Mouse (Mus musculus): ENCODE measurements around the gene Socs1. TPM values are rescaled to one million over a fixed set of nuclear protein-coding genes. Genes with fewer than 3 reads are reported as not detected.

Socs1 gene
- polyA plus RNA-seq, 1 experiment, result 0.75 TPM

GRCm38 (mm10) chr16:10767158-10767557 is 18.2 kb downstream of the Socs1 start:
- Histone ChIP-seq H3K4me3 (ENCODE audit: insufficient read depth, low read length) (no peak overlapping the region), H3K4me1 (ENCODE audit: control insufficient read depth, insufficient read depth, low read length) (peaks cover 5% of the 10 kb centered on the region), H3K27ac (ENCODE audit: insufficient read depth, low read depth, low read length) (no peak overlapping the region)
- TF ChIP-seq CTCF (IDR thresholded peaks at IDR 0.05; ENCODE audit: low read depth, low read length) (peak; percentile 21; the same call in 1 of the 2 replicates), POLR2A (IDR thresholded peaks at IDR 0.05; ENCODE audit: borderline replicate concordance, low read depth, low read length) (no peak)

GRCm38 (mm10) chr16:10764323-10764722 is 21.0 kb downstream of the Socs1 start:
- H3K27ac ChIP-seq (ENCODE audit: insufficient read depth, low read depth, low read length), result no peak overlapping the region
- no peak overlapping the region for H3K4me3 ChIP-seq (ENCODE audit: insufficient read depth, low read length)
- no peak for TF ChIP-seq CTCF (IDR thresholded peaks at IDR 0.05; ENCODE audit: low read depth, low read length)
- TF ChIP-seq POLR2A (IDR thresholded peaks at IDR 0.05; ENCODE audit: borderline replicate concordance, low read depth, low read length), result no peak
- H3K4me1 ChIP-seq (ENCODE audit: control insufficient read depth, insufficient read depth, low read length), result peaks cover 15% of the 10 kb centered on the region

- H3K4me3 ChIP-seq (ENCODE audit: insufficient read depth, low read length), result no peak overlapping the region
- H3K27ac ChIP-seq (ENCODE audit: insufficient read depth, low read depth, low read length), result no peak overlapping the region
- no peak for TF ChIP-seq POLR2A (IDR thresholded peaks at IDR 0.05; ENCODE audit: borderline replicate concordance, low read depth, low read length)
- TF ChIP-seq CTCF (IDR thresholded peaks at IDR 0.05; ENCODE audit: low read depth, low read length), result no peak
- peaks cover 21% of the 10 kb centered on the region for H3K4me1 ChIP-seq (ENCODE audit: control insufficient read depth, insufficient read depth, low read length)
These were observed 21.6 kb downstream of the Socs1 start for GRCm38 (mm10) chr16:10763540-10764264.

GRCm38 (mm10) chr16:10762569-10763180 is 22.7 kb downstream of the Socs1 start:
- no peak overlapping the region for H3K27ac ChIP-seq (ENCODE audit: insufficient read depth, low read depth, low read length)
- H3K4me3 ChIP-seq (ENCODE audit: insufficient read depth, low read length), result no peak overlapping the region
- no peak for TF ChIP-seq CTCF (IDR thresholded peaks at IDR 0.05; ENCODE audit: low read depth, low read length)
- no peak for TF ChIP-seq POLR2A (IDR thresholded peaks at IDR 0.05; ENCODE audit: borderline replicate concordance, low read depth, low read length)
- peaks cover 30% of the 10 kb centered on the region for H3K4me1 ChIP-seq (ENCODE audit: control insufficient read depth, insufficient read depth, low read length)

GRCm38 (mm10) chr16:10761182-10761581 is 24.2 kb downstream of the Socs1 start:
- TF ChIP-seq POLR2A (IDR thresholded peaks at IDR 0.05; ENCODE audit: borderline replicate concordance, low read depth, low read length) (no peak), CTCF (IDR thresholded peaks at IDR 0.05; ENCODE audit: low read depth, low read length) (no peak)
- no peak overlapping the region for H3K4me3 ChIP-seq (ENCODE audit: insufficient read depth, low read length)
- H3K4me1 ChIP-seq (ENCODE audit: control insufficient read depth, insufficient read depth, low read length), result peaks cover 34% of the 10 kb centered on the region
- H3K27ac ChIP-seq (ENCODE audit: insufficient read depth, low read depth, low read length), result no peak overlapping the region

GRCm38 (mm10) chr16:10756168-10756567 is 29.2 kb downstream of the Socs1 start:
- no peak for TF ChIP-seq POLR2A (IDR thresholded peaks at IDR 0.05; ENCODE audit: borderline replicate concordance, low read depth, low read length)
- no peak for TF ChIP-seq CTCF (IDR thresholded peaks at IDR 0.05; ENCODE audit: low read depth, low read length)
- Histone ChIP-seq H3K4me3 (ENCODE audit: insufficient read depth, low read length) (no peak overlapping the region), H3K27ac (ENCODE audit: insufficient read depth, low read depth, low read length) (no peak overlapping the region), H3K4me1 (ENCODE audit: control insufficient read depth, insufficient read depth, low read length) (peaks cover 52% of the 10 kb centered on the region)

DNA sequence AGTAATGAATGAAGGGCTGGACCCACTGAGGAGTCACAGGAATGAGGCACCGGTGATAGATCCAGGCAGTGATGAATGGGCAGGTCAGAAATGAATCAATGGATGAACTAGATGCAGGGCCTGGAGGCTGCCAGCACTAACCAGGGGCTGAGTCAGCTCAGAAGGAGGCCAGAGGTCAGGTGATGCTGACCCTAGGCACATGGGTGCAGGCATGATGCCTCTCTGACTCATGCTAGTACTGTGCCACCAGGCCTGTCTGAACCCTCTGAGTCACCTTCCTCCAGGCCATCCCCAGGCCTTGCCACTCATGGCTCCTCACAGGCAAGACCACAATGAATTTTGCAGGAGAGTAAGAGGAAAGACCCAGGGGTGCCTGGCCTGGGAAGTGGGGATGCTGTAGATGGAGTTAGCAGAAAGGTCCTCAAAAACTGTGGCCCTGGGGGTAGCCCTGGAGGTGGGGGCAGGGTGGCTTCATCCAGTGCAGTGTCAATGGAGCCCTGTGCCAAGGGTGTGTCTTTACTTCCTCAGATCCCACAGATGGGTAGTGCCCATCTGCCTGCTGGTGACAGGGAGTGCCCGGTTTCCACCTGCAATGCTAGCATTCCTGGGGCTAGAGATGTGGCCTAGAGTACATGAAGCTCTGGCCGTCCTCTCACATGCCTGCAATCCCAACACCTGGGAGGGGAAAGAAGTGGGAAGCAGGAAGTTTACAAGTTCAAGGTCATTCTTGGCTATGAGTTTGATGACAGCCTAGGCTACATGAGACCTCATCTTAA is 30.6 kb downstream of the Socs1 start:
- Histone ChIP-seq H3K27ac (ENCODE audit: insufficient read depth, low read depth, low read length) (peak overlapping the region; percentile 54), H3K4me1 (ENCODE audit: control insufficient read depth, insufficient read depth, low read length) (peaks cover 47% of the 10 kb centered on the region), H3K4me3 (ENCODE audit: insufficient read depth, low read length) (no peak overlapping the region)
- TF ChIP-seq CTCF (IDR thresholded peaks at IDR 0.05; ENCODE audit: low read depth, low read length) (no peak), POLR2A (IDR thresholded peaks at IDR 0.05; ENCODE audit: borderline replicate concordance, low read depth, low read length) (no peak)

DNA sequence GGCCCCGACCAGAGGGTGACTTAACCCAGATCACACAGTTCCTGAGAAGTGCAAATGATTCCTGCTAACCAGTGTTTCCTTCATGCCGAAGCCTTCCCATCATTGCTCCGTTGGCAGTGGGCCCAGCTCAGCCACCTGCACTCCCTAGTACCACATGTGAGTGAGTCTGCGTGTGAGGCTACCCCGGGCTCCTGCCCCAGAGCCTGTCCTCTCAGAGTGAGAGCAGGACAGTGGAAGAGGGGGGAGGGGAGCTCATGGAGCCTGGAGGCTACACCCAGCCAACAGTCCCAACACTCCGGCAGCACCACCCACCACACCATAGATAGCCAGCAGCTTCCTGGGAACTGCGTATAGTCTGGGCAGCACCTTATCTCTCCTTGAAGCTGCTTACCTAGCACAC is 35.5 kb downstream of the Socs1 start:
- TF ChIP-seq POLR2A (IDR thresholded peaks at IDR 0.05; ENCODE audit: borderline replicate concordance, low read depth, low read length) (no peak), CTCF (IDR thresholded peaks at IDR 0.05; ENCODE audit: low read depth, low read length) (no peak)
- Histone ChIP-seq H3K4me3 (ENCODE audit: insufficient read depth, low read length) (no peak overlapping the region), H3K4me1 (ENCODE audit: control insufficient read depth, insufficient read depth, low read length) (peaks cover 22% of the 10 kb centered on the region), H3K27ac (ENCODE audit: insufficient read depth, low read depth, low read length) (no peak overlapping the region)

- TF ChIP-seq CTCF (IDR thresholded peaks at IDR 0.05; ENCODE audit: low read depth, low read length) (no peak), POLR2A (IDR thresholded peaks at IDR 0.05; ENCODE audit: borderline replicate concordance, low read depth, low read length) (no peak)
- Histone ChIP-seq H3K27ac (ENCODE audit: insufficient read depth, low read depth, low read length) (no peak overlapping the region), H3K4me1 (ENCODE audit: control insufficient read depth, insufficient read depth, low read length) (peaks cover 16% of the 10 kb centered on the region), H3K4me3 (ENCODE audit: insufficient read depth, low read length) (no peak overlapping the region)
These were observed 36.1 kb downstream of the Socs1 start for GRCm38 (mm10) chr16:10749226-10749625.

DNA sequence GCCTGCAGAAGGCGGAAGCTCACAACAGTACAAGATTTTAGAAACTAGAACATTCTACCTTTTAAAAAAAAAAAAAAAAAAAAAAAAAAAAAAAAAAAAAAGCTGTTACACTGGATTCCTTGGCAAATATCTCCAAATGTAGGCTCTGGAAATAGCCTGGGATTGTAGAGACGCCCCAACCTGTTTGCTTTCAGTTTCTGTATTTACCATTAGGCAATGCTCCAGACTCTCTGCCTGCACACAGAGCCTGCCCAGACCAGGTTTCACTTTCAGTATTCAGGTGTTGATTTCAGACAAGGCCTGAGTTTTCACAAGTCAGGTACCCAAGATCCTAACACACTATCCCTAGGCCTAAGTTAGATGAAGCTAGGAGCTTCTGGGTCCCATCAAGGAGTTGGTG is 44.3 kb downstream of the Socs1 start:
- Histone ChIP-seq H3K27ac (ENCODE audit: insufficient read depth, low read depth, low read length) (no peak overlapping the region), H3K4me1 (ENCODE audit: control insufficient read depth, insufficient read depth, low read length) (peaks cover 20% of the 10 kb centered on the region)

More for the DNA sequence above, 44.3 kb downstream of the Socs1 start:
- TF ChIP-seq CTCF (IDR thresholded peaks at IDR 0.05; ENCODE audit: low read depth, low read length) (no peak), POLR2A (IDR thresholded peaks at IDR 0.05; ENCODE audit: borderline replicate concordance, low read depth, low read length) (no peak)
- no peak overlapping the region for H3K4me3 ChIP-seq (ENCODE audit: insufficient read depth, low read length)
